Mouse (Mus musculus) MEL (cell line): ENCODE results near the gene Vangl1.

Experiments used
- CTCF ChIP-seq, 3 experiments: IDR thresholded peaks in 2 of 3; conservative IDR thresholded peaks in 1 of 3; 2 replicates each; pipeline ENCODE4 v1.5.1; 2011 to 2012; ENCODE audit warnings: low read length in 3 of 3, low read depth in 2 of 3, mild to moderate bottlenecking in 2 of 3, improper control_type of control experiment in 1 of 3, inconsistent platforms in 1 of 3, mixed read lengths in 1 of 3, moderate library complexity in 1 of 3; ENCODE audit not compliant: control insufficient read depth in 1 of 3, insufficient read depth in 1 of 3, poor library complexity in 1 of 3, severe bottlenecking in 1 of 3
- ELF1 ChIP-seq: IDR thresholded peaks from 2 replicates; pipeline ENCODE4 v1.6.1; 2014; ENCODE audit warnings: low read depth, mild to moderate bottlenecking, inconsistent platforms, low read length, improper control_type of control experiment, moderate library complexity
- EP300 ChIP-seq, 2 experiments: IDR thresholded peaks; 2 replicates each; pipeline ENCODE4 v1.6.1; 2011; ENCODE audit warnings: improper control_type of control experiment in 2 of 2, low read length in 2 of 2, low read depth in 1 of 2, mild to moderate bottlenecking in 1 of 2
- GATA1 ChIP-seq: IDR thresholded peaks from 2 replicates; pipeline ENCODE4 v1.6.1; 2011; ENCODE audit warnings: low read depth, low read length, improper control_type of control experiment
- MAFK ChIP-seq: IDR thresholded peaks from 2 replicates; pipeline ENCODE4 v1.6.1; 2011; ENCODE audit warnings: low read depth, mild to moderate bottlenecking, low read length, improper control_type of control experiment, borderline replicate concordance
- MEF2A ChIP-seq: IDR thresholded peaks from 2 replicates; pipeline ENCODE4 v1.6.1; 2014; ENCODE audit warnings: low read depth, mild to moderate bottlenecking, inconsistent platforms, low read length, improper control_type of control experiment; ENCODE audit not compliant: poor library complexity, insufficient replicate concordance, severe bottlenecking; ENCODE audit errors: extremely low read depth
- POLR2A ChIP-seq, 2 experiments: IDR thresholded peaks; 2 replicates each; pipeline ENCODE4 v1.6.1; 2011 to 2012; ENCODE audit warnings: low read length in 2 of 2, mild to moderate bottlenecking in 2 of 2, control low read depth in 1 of 2, improper control_type of control experiment in 1 of 2, low read depth in 1 of 2, moderate library complexity in 1 of 2; ENCODE audit not compliant: control insufficient read depth in 1 of 2, insufficient read depth in 1 of 2, poor library complexity in 1 of 2
- POLR2AphosphoS2 ChIP-seq: IDR thresholded peaks from 2 replicates; pipeline ENCODE4 v1.6.1; 2011; ENCODE audit warnings: low read length, improper control_type of control experiment
- TCF12 ChIP-seq: IDR thresholded peaks from 2 replicates; pipeline ENCODE4 v1.6.1; 2014; ENCODE audit warnings: low read depth, mild to moderate bottlenecking, inconsistent platforms, low read length, improper control_type of control experiment, moderate library complexity

- TF ChIP-seq POLR2AphosphoS2 (no peak), CTCF (IDR thresholded peaks at IDR 0.05 in 2 of 3, conservative IDR thresholded peaks at IDR 0.05 in 1 of 3; ENCODE audit: control insufficient read depth in 1 of 3, insufficient read depth in 1 of 3, low read depth in 2 of 3, low read length in 3 of 3, poor library complexity in 1 of 3, severe bottlenecking in 1 of 3) (no peak), POLR2A (IDR thresholded peaks at IDR 0.05; ENCODE audit: control insufficient read depth in 1 of 2, insufficient read depth in 1 of 2, low read depth in 1 of 2, low read length in 2 of 2, poor library complexity in 1 of 2) (no peak), EP300 (IDR thresholded peaks at IDR 0.05; ENCODE audit: low read depth in 1 of 2, low read length in 2 of 2) (no peak), ELF1 (no peak), GATA1 (no peak), TCF12 (no peak), MAFK (no peak), MEF2A (no peak)
These were observed 12.9 kb downstream of the Vangl1 start for GRCm38 (mm10) chr3:102191575-102191974.
